Mouse (Mus musculus) heart, postnatal 14 days (tissue): ENCODE measurements around the gene Fbxo27. TPM values are rescaled to one million over a fixed set of nuclear protein-coding genes. Genes with fewer than 3 reads are reported as not detected.
A peak's percentile ranks its signal among the peaks of the same experiment; 100 is the strongest.
"Not testable (repeated sequence)": the region's sequence is repeated elsewhere in the genome, so short reads cannot be mapped to it uniquely, and the experiment has no call there.

Experiments
- DNase-seq, 2 experiments: peaks; one replicate each; pipeline ENCODE4 v3.0.0; 2021 to 2022
- intact Hi-C: fragments of 180-260 bp; cut with DNase I; formaldehyde crosslinking; loops from one replicate; pipeline ENCODE4 v1.15.1; 2025
- long read RNA-seq, 2 experiments: library from polyadenylated mRNA; stranded (forward); transcript quantifications; one replicate each; pipeline ENCODE4 v2.0.0; 2021
- total RNA-seq, 2 experiments: library from RNA; stranded (reverse); gene quantifications; 2 replicates each; pipeline ENCODE4 v1.2.3; 2021

The Fbxo27 gene
- under 1 TPM; 0.17 to 0.62 TPM for total RNA-seq
- long read RNA-seq, experiment 1, result 0 reads
- long read RNA-seq, experiment 2, partial matches to known transcripts, result 1 of 1 reads
- long read RNA-seq, experiment 2, other reads (novel, unspliced or antisense), result 0 of 1 reads

DNA sequence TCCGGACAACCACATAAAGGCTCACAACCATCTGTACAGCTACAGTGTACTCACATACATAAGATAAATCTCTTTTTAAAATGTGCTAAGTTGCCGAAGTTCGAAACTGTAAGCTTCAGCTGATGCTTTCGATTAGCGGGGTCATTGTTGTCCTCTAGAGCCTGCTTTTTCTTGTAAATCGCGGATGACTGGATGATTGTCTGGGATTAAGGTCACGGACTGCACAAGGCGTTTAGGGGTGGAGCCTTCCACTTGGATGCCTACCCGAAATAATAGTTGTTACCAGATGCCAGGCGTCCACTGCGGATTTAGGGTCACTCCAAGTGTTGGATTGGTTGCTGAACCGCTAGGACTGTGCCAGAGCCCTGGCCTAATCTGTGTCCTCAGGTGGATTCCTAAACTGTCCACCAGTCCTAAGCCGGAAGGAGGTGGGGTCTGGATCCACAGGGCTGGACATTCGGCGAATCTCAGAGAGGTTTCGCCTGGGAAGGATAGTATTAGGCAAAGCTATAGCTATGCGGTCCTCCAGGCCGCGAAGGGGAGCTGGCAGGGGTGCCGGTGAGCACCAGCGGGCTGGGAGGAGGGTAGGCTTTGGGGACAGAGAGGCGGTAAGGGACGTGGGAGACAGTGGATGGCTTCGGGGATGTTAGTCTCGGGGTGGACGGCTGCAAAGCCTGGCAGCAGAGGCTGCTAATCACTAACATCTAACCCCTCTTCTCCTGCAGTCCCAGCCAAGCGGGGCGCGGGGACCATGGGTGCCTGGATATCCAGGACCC, at the start of gene Fbxo27:
Gene Fbxo27 (plus strand): TSS at position 305 of the 776 bp plus-strand sequence.
- DNase-seq, result peak in 1 of 2 experiments; percentile 2
- intact Hi-C loops, result no loop called here

DNA sequence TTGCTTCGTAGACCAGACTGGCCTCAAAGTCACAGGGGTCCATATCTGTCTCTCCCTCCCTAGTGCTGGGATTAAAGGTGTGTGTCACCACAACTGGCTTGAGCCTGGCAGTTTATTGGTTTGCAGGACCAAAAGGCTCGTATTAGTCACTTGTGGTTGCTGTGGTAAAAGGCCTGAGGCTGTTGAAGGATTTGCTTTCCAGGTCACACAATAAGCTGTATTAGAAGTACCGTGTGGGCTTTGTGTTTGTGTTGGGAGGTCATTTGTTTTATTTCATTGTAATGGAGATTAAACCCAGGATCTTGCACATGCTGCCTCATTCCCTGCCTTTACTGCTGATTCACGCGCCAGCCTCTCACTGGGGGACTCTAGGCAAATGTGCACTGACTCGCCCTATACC, 47.3 kb upstream of the Fbxo27 start:
- DNase-seq, result no peak
- intact Hi-C loops, result no loop called here

DNA sequence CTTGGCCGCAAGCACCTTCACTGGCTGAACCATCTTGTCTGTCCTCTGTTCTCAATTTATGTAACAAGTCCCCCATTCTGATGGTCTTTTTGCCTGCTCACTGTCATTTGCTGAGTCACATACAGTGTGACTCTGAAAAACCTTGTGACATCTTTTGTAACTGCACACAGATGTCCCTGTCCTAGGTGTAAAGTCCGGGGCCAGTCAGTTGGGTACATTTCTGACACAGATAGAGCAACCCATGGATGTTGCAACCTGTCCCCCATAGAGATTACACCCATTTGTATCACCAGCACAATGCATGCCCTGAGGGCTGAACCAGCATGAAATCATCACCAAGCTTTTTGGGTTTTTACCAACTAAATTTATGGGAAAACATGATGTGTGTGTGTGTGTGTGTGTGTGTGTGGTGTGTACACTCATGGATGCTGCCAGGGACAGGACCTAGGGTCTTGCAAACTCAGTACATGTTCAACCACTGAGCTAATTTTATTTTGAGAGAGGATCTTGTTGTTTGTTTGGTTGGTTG, 46.6 kb upstream of the Fbxo27 start:
- intact Hi-C loops, result no loop called here
- no peak for DNase-seq

DNA sequence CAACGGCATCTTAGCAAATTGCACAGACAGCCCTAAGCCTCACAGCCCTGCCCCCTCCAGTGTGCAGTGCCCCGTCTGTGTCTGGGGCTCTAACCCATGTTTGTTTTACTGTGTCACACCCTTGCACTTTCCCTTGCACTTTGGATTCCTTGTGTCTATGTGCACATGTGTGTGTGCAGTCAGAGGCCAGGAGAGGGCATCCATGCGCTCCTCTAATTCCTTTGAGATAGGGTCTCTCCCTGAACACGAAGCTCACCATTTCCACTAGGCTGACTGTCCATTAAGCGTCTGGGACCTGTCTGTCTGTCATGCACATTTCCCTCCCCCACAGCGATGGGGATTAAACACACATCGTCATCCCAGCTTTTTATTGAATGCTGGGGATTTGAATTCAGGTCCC, 45.6 kb upstream of the Fbxo27 start:
- DNase-seq, result no peak
- intact Hi-C loops, result no loop called here

DNA sequence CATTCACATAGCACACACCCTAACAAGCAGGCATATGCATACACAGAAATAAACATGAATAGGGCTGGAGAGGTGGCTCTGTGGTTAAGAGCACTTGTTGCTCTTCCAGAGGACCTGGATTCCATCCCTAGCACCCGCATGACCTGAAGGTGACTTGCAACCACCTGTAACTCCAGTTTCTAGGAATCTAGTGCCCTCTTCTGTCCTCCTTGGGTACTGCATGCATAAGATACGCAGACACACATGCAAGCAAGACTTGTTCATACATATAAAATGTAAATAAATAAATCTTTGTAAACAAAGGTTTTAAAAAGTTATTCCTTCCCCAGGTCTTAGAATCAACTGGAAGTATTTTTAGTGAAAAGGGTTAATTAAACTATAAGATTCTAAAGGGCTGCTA, 41.5 kb upstream of the Fbxo27 start:
- intact Hi-C loops, result no loop called here
- DNase-seq, result no peak

DNA sequence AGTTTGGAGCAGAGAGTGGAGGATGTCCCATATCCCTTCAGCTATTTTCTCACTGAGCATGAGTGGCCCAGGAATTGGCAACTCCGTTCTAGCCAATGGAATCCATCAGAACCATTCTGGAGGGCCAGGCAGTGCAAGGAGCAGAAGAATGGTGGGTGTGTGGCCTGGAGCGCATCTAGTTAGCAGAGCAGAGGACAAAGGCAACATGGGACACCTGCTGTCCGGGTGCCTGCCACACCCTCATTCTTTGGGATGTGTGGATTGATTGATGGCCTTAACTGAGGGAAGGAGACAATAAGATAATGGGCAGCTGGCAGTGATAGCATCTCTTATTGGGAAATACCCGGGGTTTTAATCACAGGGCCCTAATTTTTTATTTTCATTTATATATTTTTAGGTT, 36.2 kb upstream of the Fbxo27 start:
- DNase-seq, result no peak
- intact Hi-C loops, result no loop called here

DNA sequence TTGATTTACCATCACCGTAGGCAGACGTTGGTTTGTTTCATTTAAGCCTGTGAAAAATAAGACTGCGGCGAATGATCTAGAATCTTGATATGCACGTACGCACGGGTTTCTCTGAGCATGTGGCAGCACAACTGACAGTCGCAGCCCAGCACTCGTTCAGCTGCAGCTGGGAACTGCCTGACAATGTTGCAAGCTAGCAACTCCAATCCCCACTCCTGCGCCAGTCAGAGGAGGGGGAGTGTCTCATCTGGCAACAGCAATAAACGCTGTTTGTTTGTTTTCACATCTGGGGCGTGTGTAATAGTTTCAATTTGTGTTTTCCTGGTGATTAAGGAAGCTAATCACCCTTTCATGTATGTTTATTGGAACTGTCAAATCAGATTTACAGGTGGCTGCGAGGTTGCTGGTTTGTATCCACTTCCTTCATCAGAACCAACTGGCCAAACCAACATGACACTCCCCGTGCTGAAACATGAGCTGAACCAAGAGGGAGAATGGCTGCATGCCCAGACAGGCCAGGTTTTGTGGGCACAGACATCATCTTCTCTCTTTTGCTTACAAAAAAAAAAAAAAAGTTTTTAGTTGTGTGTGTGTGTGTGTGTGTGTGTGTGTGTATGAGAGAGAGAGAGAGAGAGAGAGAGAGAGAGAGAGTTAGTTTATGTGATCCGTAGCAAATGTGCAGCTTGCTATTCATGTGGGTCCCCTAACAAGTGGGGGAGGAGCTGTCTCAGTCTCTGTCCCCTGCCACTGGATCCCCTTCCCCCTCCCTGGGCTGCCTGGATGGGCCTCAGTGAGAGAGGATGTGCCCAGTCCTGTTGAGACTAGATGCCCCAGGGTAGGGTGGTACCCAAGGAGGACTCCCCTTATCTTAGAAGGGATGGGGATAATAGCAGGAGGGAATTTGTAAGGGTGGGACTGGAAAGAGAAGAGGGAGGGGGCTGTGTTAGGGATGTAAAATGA, 26.7 kb upstream of the Fbxo27 start:
- DNase-seq, result no peak
- intact Hi-C loops, result no loop called here

DNA sequence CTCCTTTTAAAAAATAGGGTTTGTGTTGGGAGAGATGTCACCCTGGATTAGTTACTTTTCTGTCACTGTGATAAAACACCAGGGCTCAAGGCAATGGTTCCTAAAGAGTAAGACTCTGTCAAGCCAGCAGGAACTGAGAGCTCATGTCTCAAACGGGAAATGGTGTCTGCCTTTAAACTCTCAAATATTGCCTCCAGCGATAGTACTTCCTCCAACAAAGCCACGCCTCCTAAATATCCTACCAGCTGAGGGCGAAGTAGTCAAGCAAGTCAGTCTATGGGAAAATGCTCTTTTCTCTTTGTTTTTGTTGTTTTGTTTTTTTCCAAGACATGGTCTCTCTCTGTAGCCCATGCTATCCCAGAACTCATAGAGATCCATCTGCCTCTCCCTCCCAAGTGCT, 21.5 kb upstream of the Fbxo27 start:
- no peak for DNase-seq

DNA sequence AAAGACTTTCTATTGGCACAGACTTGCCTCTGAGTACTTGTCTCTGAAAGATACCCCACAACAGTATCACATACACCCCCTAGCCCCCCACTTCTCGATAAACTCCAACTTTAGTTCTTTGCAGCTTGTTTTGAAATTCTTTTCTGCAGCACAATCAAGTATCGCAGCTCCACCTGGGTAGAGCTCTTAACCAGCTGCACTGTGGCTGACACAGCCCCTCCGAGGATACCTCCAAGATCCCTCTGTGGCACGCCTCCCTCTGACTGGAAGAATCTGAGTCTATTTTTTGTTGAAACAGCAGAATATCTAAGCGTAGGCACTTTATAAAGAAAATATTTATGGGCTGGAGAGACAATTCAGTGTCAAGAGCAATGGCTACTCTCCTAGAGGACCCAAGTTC, 20.4 kb upstream of the Fbxo27 start:
- intact Hi-C loops, result no loop called here
- no peak for DNase-seq

More for the DNA sequence above, 21.5 kb upstream of the Fbxo27 start:
- intact Hi-C loops, result no loop called here

DNA sequence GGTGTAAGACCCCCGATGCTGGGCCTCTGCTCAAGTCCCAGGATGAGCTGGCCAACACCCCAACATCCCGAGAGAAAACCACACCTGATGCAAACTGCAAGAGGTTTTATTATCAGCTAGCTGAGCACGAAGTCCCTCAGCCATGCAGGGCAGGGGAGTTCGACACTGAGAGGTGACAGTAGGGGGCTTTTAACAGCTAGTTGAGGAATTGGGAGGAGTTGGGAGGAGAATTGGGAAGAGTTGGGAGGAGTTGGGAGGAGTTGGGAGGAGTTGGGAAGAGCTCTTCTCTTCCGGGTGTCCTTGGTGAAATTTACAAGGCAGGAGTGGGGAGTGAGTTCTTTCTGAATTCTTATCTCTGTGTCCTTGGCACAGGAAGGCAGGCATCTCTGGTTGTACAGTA, 19.9 kb upstream of the Fbxo27 start:
- intact Hi-C loops, DNase-seq: not testable (repeated sequence)

DNA sequence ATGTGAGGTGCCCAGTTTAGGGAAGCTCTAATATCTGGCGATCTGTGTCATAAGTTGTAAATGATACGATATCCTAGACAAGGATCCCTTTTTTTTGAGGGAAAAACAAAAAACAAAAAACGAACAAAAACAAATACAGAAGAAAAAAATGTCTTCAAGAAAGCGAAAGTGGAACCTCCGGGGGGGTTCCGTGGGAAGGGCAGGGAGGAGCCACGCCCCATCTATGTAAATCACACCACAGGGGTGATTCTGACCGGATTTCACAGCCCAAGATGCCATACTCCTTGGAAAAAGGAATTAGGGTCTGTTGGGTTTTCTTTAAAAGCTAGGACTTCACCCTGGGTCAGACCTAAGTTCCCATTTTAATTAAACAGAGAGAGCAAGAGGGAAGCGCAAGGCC, 17.7 kb upstream of the Fbxo27 start:
- intact Hi-C loops, result no loop called here
- DNase-seq, result no peak

DNA sequence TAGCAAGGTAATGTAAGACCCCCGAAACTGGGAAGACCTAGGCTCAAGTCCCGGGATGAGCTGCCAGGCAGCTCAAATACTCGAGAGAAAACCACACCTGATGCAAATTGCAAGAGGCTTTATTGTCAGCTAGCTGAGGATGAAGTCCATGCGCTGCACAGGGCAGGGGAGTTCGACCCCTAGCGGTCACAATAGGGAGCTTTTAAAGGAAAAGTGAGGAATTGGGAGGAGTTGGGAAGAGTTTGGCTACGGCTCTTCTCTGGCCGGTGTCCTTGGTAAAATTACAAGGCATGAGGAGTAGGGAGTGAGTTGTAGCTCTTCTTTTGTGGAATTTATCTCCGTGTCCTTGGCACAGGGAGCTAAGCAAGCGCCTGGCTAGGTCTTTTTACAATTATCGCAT, 16.9 kb upstream of the Fbxo27 start:
- peak; percentile 6 to 23 for DNase-seq
- intact Hi-C loops, result no loop called here

DNA sequence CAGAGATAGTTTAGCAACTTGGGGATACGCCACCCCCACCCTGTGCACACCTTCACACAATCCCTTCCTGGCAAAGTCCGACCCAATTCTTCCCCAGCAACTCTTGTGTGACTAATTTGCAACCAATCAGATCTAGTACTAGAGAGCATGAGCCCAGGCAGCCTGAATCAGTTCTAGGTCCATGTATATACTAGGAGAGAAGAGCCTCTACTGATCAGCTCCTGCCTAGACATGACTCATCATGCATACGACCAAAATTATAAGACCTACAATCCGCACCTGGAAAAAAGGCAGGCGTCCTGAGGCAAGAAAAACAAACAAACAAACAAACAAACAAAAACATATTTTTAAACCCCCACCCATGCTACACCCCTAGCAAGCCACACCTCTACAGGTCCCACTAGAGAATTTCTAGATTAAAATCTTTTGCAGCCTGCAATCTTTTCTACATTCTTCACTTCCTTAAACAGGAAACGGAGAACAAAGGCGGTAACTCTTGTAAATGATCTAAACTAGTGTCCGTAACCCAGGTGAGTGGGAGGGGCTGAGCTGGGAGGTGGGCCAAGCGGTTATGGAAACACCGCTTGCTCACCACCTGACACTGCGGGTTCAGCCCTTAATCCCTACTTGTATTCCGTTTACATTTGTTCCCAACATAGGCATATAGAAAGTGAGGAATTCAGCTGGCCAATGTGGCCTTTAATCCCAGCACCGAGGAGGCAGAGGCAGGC, 15.7 kb upstream of the Fbxo27 start:
- intact Hi-C loops, result no loop called here

DNA sequence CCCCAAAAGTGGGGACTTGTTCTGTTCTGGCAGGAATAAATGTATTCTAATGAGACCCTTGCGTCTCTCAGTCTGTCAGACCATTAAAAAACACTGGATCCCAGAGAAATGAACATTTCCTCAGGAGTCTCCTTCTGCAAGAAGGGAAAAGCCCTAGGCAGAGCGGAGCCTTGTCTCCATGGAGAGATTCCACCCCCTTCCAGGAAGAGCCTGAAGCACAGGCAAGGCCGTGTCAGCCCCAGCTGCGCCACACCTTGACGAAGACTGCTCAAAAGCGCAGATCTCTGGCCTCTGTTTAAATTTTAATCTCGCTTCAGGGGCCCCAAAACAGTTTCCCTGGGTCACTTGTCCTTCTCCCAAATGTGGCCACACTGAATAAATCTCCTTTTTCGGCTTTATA, 15.0 kb upstream of the Fbxo27 start:
- intact Hi-C loops, result no loop called here
- no peak for DNase-seq

More for the DNA sequence above, 15.7 kb upstream of the Fbxo27 start:
- no peak for DNase-seq

DNA sequence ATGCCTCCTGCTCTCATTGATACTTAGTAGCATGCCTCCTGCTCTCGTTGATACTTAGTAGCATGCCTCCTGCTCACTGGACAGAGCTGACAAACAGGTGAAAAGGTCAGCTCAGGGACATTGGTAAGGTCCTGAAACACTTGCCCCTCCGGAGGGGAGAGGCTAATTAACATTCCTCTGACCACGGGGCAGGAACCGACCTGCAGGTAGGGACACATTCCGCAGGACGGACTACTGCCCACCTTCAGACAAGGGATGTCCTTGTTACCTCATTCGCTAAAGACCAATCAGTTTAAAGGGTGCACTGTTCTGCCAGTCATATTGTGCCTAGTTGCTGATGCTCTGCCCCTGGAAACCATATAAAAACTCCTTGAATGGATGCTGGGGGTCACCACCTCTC, 1.6 kb upstream of the Fbxo27 start:
- intact Hi-C loops, result no loop called here
- no peak for DNase-seq

DNA sequence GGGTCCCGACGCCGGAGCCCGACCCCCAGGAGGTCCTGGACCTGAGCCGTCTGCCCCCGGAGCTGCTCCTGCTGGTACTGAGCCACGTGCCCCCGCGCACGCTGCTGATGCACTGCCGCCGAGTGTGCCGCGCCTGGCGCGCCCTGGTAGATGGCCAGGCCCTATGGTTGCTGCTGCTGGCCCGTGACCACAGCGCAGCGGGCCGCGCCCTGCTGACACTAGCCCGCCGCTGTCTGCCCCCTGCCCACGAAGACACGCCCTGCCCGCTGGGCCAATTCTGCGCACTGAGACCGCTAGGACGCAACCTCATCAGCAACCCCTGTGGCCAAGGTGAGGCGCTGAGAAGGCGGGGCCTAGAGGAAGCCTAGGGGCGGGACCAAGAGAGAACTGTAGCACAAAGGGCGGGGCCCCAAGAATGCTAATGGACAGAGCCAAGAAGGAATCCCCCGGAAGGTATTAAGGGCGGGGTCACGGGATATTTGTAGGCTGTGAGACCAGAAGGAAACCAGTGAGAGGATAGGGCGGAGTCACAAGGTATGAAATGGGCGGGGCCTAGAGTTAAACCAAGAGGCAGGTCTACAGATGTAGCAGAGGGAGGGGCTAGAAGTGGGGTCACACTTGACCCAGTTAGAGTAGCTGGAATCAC, 795 bp downstream of the Fbxo27 start:
- peak; percentile 14 to 34 for DNase-seq
- intact Hi-C loops, result no loop called here

DNA sequence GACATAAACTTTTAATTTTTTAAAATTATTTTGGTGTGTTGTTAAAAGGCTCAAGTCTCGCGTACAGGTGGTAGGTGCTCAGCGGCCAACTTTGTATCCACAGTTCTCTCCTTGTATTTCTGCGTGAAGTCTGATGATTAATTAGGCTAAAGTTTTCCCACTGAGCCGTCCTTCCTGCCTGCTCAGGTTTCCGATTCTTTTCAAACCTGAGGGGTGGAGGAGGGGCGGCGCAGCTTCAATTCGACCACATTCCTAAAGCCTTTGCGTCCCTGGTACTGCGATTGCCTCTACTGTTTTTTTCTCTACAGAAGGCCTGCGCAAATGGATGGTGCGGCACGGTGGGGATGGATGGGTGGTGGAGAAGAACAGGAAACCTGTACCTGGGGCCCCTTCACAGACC, 1.8 kb downstream of the Fbxo27 start:
- intact Hi-C loops, result no loop called here

DNA sequence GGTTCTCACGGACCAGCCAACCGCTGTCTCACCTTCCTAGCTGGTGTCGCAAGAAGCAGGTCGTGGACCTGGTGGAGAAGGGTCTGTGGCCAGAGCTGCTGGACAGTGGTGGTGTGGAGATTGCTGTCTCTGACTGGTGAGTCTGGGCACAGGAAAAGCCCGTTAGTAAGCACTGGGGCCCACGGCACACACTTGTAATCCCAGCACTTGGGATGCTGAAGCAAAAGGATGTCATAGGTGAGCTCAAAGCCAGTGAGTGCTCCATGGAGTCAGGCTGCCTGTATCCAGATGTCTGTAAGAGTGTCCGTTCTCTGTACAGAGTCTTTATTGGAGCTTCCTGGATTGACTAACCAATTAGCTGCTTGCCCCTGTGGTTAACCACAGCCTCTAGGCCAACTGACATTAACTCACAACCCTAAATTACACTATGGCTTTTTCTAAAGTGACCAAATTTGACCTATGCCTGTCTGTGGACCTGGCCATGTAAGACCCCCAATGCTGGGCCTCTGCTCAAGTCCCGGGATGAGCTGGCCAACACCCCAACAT, 2.4 kb downstream of the Fbxo27 start:
- intact Hi-C loops, result no loop called here

More for the DNA sequence above, 1.8 kb downstream of the Fbxo27 start:
- DNase-seq, result no peak

DNA sequence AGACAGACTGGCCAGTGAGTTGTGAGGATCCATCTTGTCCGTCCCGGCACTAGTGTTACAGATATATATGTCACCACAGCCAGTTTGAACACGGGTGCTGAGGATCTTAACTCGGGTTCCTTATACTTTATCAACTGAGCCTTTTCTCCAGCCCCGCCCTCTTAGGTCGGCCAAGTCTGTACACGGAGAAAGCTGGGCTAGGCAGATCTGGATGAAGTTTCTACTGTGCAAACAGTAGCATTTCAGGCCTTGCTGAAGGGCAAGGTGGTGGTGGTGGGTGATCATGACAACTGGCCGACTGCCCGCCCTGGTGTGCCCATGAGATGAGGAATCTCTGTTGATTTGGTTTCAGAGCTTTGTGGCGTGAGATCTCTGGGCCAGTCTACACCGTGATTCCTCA, 4.6 kb downstream of the Fbxo27 start:
- intact Hi-C loops, result no loop called here
- DNase-seq, result no peak

More for the DNA sequence above, 2.4 kb downstream of the Fbxo27 start:
- no peak for DNase-seq

DNA sequence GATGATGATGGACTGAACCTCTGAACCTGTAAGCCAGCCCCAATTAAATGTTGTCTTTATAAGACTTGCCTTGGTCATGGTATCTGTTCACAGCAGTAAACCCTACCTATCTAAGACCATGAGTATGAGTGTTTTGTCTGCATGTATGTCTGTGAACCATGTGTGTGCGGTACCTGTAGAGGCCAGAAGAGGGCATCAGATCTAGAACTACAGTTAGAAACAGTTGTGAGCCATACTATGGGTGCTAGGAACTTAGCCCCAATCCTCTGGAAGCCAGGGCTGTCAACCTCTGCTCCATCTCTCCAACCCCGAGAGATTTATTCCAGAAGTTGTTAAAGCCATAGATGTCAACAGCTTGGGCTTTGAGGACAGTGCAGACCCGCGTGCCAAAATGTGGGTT, 7.6 kb downstream of the Fbxo27 start:
- no peak for DNase-seq
- intact Hi-C loops, result no loop called here
